Mouse (Mus musculus): Measurements from ENCODE around the gene Gnmt. TPM values are rescaled to one million over a fixed set of nuclear protein-coding genes. Genes with fewer than 3 reads are reported as not detected.

The Gnmt gene
- polyA plus RNA-seq, 1 experiment from 2014 or later: 6.7 TPM

- DNase-seq (ENCODE audit: low spot score) (no peak), ATAC-seq (replicated peaks; ENCODE audit: low FRiP score) (no peak)
- no peaks in the 10 kb centered on the region for H3K27me3 ChIP-seq (replicated peaks; ENCODE audit: control insufficient read depth, insufficient read depth, low read length)
- no peaks in the 10 kb centered on the region for H3K9me3 ChIP-seq (ENCODE audit: control insufficient read depth, low read length)
- H3K9ac ChIP-seq (ENCODE audit: low read depth, low read length): peak within 1 kb of the TSS; percentile 63
- peaks cover 31% of the 10 kb centered on the region for H3K4me1 ChIP-seq (replicated peaks; ENCODE audit: control insufficient read depth, insufficient read depth, low read length)
- H3K4me3 ChIP-seq (ENCODE audit: low read depth, low read length): peak within 1 kb of the TSS; percentile 70
- 91% methylated on average over 8 of the region's 9 CpGs for WGBS
- H3K36me3 ChIP-seq (ENCODE audit: control insufficient read depth, insufficient read depth, low read length): peaks cover 21% of the 10 kb centered on the region
- peak within 1 kb of the TSS; percentile 97 for H3K4me2 ChIP-seq
- H3K27ac ChIP-seq (ENCODE audit: low read depth, low read length): 0 out of 2 replicates have a peak within 1 kb of the TSS, but pooled peaks have one; percentile 79
These were observed 50.6 kb downstream of the Gnmt start, which contains the start of gene Mea1 for GRCm38 (mm10) chr17:46678416-46678815. TSS of gene Mea1 (plus strand) at chr17:46678793.

Other genes starting within 250 kb of the Gnmt start
- 0.03 and 0.07 TPM in 2 replicates for gene Ttbk1, start 241.5 kb downstream of the Gnmt start, polyA plus RNA-seq (2014; fragmentation: Nextera tagmentation; extraction: Ambion mirVana)
- 63.6 and 65.0 TPM in 2 replicates for gene Dnph1, start 232.5 kb downstream of the Gnmt start, polyA plus RNA-seq (2014; fragmentation: Nextera tagmentation; extraction: Ambion mirVana)
- 1.1 and 1.2 TPM in 2 replicates for gene Cul9, start 182.8 kb downstream of the Gnmt start, polyA plus RNA-seq (2014; fragmentation: Nextera tagmentation; extraction: Ambion mirVana)
- 5.6 and 9.2 TPM in 2 replicates for gene Srf, start 173.0 kb downstream of the Gnmt start, polyA plus RNA-seq (2014; fragmentation: Nextera tagmentation; extraction: Ambion mirVana)
- gene Ptk7, start 99.7 kb downstream of the Gnmt start, polyA plus RNA-seq (2014; fragmentation: Nextera tagmentation; extraction: Ambion mirVana): 24.5 and 24.7 TPM in 2 replicates
- 10.8 and 12.3 TPM in 2 replicates for gene Klc4, start 83.1 kb downstream of the Gnmt start, polyA plus RNA-seq (2014; fragmentation: Nextera tagmentation; extraction: Ambion mirVana)
- gene Mrpl2, start 82.9 kb downstream of the Gnmt start, polyA plus RNA-seq (2014; fragmentation: Nextera tagmentation; extraction: Ambion mirVana): 151 and 165 TPM in 2 replicates
- gene Cul7, start 78.8 kb downstream of the Gnmt start, polyA plus RNA-seq (2014; fragmentation: Nextera tagmentation; extraction: Ambion mirVana): 24.1 and 28.2 TPM in 2 replicates
- 52.0 and 56.5 TPM in 2 replicates for gene Rrp36, start 54.8 kb downstream of the Gnmt start, polyA plus RNA-seq (2014; fragmentation: Nextera tagmentation; extraction: Ambion mirVana)
- gene Mea1, start 50.4 kb downstream of the Gnmt start, polyA plus RNA-seq (2014; fragmentation: Nextera tagmentation; extraction: Ambion mirVana): 119 and 121 TPM in 2 replicates
- gene Klhdc3, start 48.3 kb downstream of the Gnmt start, polyA plus RNA-seq (2014; fragmentation: Nextera tagmentation; extraction: Ambion mirVana): 121 and 128 TPM in 2 replicates
- gene Ppp2r5d, start 24.1 kb downstream of the Gnmt start, polyA plus RNA-seq (2014; fragmentation: Nextera tagmentation; extraction: Ambion mirVana): 73.9 and 80.4 TPM in 2 replicates
- 19.9 and 20.5 TPM in 2 replicates for gene Pex6, start 17.7 kb downstream of the Gnmt start, polyA plus RNA-seq (2014; fragmentation: Nextera tagmentation; extraction: Ambion mirVana)
- gene Cnpy3, start 23.0 kb upstream of the Gnmt start, polyA plus RNA-seq (2014; fragmentation: Nextera tagmentation; extraction: Ambion mirVana): 55.8 and 60.8 TPM in 2 replicates
- gene Ptcra, start 34.5 kb upstream of the Gnmt start, polyA plus RNA-seq (2014; fragmentation: Nextera tagmentation; extraction: Ambion mirVana): 0.94 and 1.0 TPM in 2 replicates
- gene 2310039H08Rik, start 43.5 kb upstream of the Gnmt start, polyA plus RNA-seq (2014; fragmentation: Nextera tagmentation; extraction: Ambion mirVana): 76.6 and 82.5 TPM in 2 replicates
- 195 and 201 TPM in 2 replicates for gene Rpl7l1, start 53.5 kb upstream of the Gnmt start, polyA plus RNA-seq (2014; fragmentation: Nextera tagmentation; extraction: Ambion mirVana)
- 6.3 and 7.4 TPM in 2 replicates for gene Bicral, start 129.3 kb upstream of the Gnmt start, polyA plus RNA-seq (2014; fragmentation: Nextera tagmentation; extraction: Ambion mirVana)
- 43.5 and 43.7 TPM in 2 replicates for gene Tbcc, start 161.5 kb upstream of the Gnmt start, polyA plus RNA-seq (2014; fragmentation: Nextera tagmentation; extraction: Ambion mirVana)
- gene Prph2, start 181.3 kb upstream of the Gnmt start, polyA plus RNA-seq (2014; fragmentation: Nextera tagmentation; extraction: Ambion mirVana): not detected in 2 replicates